Mouse (Mus musculus) c-Kit-negative CD71-positive TER-119-positive erythroid progenitor cells, embryonic 14.5 days (primary cell): Measurements from ENCODE around the gene Kcnf1.

Experiments used
- DNase-seq: peaks from one replicate; pipeline ENCODE4 v3.0.0-alpha.2; 2013; ENCODE audit warnings: low read depth, low spot score

Kcnf1 gene

DNA sequence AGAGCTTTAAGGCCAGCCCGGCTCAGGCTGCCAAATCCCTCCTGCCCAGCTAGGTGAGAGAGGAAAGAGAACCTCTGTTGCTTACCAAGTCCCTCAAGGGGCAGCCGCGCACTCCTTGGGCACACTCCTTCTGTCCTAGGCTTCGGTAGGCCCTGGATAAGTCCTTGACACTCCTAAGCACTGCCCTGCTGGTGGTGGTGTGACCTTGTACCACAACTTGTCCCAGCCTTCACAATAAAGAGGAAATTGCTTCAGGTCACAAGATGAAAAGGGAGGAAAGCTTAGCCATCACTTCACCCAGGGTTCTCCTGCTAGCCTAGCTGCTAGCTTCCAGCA, at the start of gene Kcnf1:
Kcnf1 (minus strand) TSS at position 132 of the 336 bp plus-strand sequence.
- DNase-seq: no peak

DNA sequence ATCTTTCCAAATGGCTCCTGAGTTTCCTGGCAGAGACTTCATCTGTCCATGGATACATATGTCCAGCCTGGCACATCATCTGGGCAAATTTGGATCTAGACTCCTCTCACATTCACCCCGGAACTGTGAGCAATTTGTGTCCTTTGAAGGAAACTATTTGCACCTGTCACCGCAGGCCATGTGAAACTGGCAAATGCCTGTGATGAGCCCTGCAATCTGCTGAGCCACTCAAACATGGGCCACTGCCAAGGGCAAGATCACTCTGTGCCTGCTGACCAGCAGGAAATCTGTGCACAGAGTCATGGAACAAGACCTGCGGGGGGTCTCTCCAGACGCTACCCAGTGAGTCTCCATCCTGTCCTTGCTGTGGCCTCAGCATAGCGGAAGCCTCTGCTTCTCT, 48.3 kb upstream of the Kcnf1 start:
- no peak for DNase-seq

DNA sequence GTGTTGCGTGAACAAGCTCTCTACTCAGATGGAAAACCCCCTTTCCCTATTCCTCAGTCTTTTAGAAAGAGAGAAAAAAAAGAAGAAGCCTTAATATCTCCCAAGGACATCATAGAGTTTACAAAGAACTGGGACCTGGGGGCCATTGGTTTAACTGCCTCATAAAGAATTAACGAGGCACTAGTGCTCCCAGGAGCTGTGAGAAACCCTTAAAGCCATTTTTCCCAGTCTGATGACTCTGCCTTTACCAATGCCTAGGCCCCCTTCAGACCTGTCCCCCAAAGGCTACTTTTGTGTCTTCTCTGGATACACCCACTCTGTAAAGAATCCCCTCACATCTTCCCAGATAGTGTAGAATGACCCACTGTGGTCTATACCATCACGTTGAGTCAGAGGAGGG, 46.4 kb upstream of the Kcnf1 start:
- no peak for DNase-seq

DNA sequence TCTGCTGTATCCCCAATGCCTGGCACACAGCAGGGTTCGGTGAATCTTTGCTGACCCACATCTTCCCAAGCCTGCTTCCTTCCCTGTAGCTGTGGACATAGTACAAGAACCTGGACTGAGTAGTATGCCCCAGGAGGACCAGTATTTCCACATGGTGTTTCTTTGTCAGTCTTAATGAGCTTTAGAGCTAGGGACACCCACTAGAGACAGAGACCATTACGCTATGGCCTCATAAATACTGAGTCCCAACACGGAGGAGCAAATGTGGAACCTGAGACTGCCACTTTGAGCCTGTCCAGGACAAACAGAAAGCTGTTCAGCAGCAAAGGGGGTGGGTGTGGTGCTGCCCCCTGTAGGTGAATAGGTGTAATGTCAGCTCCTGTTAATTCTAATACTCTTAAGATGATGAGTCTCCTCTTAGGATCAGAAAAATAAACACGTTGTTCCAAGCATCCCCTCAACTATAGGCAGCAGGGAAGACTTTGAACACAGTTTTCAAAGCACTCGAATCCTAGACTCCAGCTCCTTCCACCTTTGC, 45.3 kb upstream of the Kcnf1 start:
- DNase-seq: no peak

DNA sequence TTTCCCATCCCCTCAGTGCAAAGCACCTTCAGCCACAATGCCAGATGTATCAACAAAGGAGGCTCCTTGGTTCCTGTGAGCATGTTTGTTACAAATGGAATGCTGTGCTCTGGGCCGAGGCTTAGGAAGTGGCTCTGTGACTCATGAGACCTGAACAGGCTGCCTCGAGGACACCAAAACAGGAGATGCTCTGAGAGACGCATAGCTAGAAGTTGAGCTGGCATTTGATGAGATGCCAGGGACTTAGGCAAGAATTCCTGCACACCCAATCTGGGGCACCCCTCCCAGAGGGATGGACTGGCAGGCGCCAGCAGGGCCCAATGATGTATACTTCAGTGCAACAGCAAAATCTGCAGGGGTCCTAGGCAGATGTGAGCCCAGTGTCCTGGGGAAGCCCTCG, 43.9 kb upstream of the Kcnf1 start:
- DNase-seq: no peak

DNA sequence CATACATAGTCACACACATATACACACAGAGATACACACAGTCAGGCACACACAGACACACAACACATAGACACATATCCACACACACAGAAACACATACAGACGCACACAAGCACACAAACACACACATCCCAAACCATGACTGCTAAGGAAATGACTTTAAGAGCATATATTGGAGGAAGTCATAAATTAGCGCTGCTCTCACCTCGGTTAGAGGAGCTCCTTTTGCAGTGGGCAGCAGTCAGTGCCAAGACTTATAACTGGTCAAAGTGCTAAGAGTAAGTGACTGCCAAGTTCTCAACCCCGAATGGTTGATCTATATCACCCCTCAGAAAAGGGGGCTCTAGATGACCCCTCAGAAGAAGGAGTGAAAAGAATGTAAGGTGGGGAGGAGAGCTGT, 42.4 kb upstream of the Kcnf1 start:
- DNase-seq: no peak

DNA sequence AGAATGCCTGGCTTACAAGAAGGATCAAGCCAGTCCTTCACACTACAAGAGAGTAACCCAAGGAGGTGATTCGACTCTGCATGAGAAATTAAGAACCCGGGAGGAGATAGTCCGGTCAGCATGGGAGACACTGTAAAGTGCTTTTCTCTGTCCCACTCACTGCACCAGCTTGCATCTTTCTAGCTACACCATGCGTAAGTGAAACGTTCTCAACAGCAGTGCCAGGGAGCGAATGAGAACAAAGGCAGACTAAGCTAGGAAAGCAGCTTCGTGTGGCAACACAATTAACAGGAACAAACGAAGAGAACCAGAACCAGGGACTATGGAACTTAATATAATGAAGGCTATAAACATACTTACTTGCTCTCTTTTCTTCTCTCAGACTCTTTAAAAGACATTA, 41.7 kb upstream of the Kcnf1 start:
- no peak for DNase-seq

DNA sequence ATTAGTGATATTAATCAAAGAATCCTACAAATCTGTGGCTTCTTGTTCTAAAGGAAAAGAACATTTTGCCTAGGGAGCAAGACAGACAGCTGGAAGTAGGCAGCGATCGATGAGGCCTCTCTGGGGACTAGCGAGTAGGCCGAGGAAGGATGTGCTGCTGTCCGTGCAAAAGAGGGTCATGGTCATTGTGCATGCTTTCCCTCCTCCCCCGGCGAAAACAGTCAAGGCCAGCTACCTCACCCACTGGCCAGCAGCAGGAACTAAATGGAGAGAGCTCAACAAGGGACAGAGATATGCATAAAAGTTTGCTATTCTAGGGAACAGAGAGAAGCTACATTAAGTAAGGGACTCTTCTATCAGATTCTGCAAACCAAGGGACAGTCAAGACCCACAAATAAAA, 39.1 kb upstream of the Kcnf1 start:
- no peak for DNase-seq

DNA sequence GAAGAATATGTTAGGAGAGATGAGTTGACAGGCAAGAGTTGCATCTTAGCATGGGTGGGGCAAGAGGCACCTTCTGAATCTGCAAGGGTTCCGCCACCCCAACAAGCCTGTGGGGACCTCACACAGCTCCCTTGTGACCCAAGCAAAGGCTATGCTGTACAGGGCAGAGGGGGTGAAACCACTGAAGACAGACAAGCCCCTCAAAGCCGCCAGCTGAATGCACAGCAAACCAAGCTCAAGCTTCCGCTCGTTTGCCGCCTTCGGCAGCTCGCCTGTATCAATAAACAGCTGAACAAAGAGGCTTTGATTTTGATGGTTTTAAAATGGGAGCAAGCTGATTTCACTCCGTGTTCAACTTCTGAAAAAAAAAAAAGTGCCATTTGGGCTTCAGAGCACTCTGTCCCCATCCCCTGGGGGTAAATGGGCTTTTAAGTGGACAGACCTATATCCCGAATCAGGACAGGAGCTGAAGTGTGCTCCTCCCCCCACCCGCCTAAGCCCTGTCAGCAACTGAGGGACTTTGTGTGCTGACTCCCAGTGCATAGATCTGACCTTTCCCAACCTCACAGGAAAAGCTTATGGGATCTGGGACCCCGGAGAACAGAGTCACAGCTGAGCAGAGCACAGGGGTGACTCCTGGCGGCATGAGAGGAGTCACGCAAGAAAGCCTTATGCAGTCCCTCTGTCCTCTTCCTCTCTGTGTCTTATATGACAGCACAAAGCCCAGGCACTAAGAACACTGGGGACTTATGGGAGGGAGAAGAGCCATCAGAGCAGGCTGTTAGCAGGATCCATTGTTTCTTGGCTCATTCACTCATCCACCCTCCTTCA, 26.0 kb upstream of the Kcnf1 start:
- DNase-seq: no peak

DNA sequence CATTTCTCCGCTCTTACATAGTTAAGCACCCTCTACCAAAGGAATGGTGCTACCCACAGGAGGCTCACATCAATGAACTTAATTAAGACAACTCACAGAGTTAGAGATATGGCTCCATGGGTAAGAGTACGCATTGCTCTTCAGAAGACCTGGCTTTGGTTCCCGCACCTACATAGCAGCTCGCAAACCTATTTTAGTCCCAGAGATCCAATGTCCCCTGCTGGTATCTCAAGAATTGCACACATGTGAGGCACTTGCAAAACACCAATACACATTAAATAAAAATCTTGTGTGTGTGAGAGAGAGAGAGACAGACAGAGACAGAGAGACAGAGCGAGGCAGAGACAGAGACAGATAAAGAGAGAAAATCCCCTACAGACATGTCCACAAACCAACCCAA, 21.9 kb upstream of the Kcnf1 start:
- DNase-seq: no peak

DNA sequence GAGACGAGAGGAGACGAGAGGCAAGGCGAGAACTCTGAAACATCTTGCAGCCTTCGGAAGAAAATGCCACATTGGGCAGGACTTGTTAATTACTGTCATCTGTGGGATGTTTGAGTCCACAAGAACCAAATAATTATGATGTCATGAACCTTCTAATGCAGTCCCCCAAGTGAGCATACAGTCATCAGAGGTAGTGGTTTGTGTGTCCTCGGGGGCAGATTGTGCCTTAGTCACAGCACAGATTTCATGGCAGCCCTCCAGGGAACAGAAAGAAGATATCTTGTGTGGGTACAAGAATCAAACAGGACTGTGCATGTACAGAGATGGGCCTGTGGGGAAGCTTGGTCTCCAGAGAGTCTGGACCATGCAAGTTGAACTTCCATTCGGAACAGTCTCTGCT, 17.5 kb upstream of the Kcnf1 start:
- no peak for DNase-seq

DNA sequence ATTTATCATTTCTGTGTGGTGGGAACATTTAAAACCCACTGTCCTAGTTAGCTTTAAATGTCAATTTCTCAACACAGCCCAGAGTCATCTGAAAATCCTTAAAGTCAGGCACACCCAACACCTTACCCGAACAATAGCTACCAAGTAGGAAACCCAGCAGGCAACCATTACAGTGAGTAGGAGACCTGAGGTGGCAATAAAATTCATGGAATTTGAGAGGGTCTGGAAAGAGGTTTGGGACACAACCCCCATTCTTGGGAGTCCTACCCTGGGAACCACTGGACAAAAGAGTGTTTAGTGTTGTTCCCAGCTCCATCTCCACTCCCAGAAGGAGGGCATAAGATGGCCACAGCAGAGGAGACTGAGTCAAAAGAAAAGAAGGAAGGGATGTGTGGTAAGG, 16.6 kb upstream of the Kcnf1 start:
- DNase-seq: no peak

DNA sequence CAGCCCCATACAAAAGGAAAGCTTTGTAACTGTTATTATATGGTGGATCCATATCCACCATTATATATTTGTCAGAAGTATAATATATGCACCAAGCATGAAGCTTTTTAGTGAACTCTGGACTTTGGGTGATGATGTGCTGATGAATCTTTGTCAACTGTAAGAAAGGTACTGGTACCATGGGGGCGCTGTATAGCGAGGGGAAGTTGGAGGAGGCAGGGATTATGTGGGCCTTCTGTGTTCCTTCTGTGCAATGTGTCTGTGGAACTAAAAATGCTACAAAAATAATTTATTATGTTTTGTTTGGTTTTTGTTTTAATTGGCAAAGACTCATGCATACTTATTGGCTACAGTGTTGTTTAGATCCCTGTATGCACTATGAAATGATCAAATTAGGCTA, 16.2 kb upstream of the Kcnf1 start:
- no peak for DNase-seq

DNA sequence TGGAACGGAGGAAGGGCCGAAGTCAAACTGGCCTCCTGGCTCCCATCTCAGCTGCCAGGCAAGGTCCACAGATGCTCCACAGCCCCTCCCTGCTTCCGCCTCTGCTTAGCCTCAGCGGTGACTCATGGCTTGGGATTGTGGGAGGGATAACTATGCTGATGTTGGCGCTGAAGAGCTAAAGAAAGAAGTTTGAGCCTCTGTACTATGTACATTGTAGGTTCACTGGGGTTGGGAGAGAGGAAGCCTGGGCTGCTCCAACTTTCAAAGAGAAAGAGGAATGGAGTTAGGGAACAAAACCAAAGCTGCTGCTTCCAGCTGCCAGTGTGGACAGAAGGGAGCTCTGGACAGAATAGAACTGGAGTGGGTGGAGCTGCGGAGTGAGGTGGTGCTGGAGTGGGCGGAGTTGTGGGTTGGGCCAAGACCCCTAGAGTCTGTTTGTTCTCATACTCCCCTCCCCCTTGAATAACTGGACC, 7.7 kb upstream of the Kcnf1 start:
- DNase-seq: no peak

DNA sequence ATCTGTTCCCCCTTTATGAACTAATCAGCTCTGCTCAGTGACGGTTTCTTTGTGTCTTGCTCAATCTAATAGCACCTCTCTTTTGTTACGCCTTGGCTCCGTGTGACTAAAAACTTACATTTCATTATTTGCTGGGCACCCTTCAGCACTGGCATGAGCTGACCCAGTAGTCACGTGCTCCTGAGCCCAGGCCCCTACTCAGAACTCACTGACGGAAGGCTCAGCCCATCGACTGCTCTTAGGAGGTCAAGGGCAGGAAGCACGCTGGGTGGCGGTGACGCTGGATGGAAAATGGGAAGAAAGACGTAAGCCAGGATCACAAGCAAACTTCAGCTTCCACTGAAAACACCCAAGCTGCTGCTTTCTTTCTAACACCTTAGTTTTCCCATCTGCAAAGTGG, 7.1 kb upstream of the Kcnf1 start:
- no peak for DNase-seq

DNA sequence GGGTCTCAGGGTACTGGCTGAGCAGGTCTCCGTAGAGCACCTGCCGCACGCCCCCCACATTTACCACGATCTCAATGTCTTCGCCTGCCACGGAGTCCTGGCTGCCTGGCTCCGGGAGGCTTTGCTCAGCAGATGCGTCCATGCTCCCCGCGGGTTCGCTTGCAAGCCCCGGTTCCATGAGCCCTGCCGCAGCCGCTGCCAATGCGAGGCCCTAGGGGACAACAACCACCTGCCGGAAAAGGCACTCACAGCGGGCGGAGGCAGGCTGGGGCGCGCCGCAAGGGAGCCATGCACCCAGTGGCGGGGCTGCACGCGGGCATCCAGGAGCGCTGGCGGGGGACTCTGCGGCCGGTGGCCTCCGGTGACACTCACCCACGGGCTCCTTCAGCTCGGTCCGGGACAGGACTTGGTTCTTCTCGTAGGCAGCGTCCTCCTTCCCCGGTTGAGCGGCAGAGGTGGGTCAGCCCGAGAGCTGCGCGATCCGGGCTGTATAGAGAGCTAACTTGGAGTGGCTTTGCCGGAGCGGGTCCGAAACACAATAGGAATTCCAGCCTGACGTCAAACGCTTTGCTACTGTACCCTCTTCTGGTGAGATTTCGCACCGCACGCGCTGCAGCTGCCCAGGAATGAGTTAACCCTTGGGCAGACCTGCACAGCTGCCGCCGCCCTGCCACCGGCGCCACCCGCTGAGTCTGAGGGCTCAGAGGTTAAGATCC, 489 bp downstream of the Kcnf1 start:
- DNase-seq: no peak

DNA sequence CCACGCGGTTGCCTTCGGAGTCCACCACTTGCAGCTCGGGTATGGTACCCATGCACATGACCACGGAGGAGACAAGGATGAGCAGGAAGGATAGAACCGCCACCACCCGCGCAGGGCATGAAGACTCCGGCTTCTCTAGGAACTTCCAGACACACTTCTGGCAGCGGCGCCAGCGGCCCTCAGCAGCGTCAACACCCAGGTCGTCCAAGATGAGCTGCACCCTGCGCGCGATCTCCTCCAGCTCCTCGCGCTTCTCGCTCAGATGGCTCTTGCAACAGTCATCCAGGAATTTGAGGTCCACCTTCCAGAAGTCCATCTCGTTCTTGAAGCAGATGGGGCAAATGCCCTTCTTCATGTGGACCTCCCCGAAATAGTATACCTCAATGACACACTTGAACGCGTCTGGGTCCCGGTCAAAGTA, 1.1 kb downstream of the Kcnf1 start:
- no peak for DNase-seq

DNA sequence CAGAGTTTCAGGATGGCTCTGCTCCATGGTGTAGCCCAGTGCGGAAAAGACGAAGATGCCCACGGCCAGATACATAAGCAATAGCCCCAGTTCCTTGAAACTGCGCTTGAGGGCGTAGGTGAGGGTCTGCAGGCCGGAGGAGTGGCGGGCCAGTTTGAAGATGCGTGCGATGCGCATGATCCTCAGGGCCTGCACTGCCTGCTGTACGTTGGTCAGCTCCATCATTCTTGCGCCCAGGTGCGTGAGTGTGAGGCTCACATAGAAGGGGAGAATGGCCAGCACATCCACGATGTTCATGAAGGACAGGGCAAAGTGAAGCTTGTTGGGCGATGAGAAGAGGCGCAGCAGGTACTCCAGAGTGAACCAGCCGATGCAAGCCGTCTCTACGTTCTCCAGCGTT, 1.6 kb downstream of the Kcnf1 start:
- DNase-seq: no peak

DNA sequence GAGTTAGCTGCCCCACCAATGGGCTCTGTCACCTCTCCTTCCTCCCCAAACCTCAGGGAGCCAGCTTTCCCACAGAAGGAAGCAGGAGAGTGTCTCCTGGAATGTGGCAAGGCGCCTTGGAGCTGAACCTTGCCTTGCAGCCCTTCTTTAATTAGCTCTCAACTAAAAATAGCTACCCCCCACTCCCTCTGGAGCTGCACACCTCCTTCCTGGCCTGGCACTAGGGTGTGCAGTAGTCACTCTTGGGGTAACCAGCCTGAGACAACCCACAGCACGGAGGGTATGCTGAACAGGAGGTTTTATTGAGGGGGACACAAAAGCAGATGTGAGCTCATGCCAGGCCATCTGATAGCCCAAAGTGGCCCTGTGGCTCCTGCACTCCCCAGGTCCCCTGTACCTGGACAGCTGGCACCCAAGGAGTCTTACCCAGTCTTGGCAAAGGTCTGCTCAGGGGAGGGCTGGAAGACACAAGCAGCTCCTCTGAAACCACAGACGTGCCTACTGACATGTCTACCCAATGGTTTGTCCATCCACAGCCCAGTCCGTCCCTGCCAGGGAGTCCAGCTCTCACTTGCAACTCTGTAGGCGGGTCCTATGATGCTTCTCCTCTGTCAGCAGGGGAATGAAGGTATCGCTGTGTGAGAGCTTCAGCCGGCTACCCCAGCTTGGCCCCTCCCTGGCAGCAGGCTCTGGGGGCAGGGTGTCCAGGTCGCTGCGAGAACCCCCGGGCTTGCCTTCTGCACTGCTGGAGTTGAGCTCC, 2.4 kb downstream of the Kcnf1 start:
- DNase-seq: no peak

DNA sequence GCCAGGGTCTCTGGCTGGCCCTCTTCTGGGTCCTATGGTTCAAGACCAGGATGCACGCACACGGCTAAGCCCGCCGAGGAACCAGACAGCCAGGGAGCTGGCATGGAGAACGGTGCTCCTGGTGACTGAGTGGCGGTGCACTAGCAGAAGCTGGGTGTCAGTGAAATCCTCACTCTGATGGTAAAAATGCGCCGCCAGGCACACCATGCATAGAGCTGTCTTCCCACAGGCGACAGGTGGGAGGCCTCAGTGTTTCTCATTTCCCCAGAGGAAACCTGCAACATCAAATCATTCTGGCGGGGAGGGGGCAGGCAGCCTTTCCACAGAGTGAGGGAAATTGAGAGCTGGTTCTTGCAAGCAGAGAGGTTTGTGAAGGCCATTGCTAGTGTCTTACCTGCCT, 6.3 kb downstream of the Kcnf1 start:
- DNase-seq: no peak

DNA sequence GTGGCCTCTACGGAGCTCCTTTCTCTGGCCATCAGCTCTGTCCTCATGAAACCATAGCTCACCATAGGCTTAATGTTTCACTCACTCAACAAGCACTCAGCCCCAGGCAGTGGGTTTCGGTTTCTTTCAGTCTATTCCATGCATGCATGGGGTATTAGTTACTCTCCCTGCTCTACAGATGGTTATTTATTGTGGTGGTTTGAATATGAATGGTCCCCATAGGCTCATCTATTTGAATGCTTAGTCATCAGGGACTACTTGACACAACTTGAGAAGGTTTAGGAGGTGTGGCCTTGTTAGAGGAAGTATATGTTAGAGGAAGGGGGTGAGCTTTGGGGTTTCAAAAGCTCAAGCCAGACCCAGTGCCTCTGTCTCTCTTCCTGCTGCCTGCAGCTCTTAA, 10.6 kb downstream of the Kcnf1 start:
- DNase-seq: no peak

DNA sequence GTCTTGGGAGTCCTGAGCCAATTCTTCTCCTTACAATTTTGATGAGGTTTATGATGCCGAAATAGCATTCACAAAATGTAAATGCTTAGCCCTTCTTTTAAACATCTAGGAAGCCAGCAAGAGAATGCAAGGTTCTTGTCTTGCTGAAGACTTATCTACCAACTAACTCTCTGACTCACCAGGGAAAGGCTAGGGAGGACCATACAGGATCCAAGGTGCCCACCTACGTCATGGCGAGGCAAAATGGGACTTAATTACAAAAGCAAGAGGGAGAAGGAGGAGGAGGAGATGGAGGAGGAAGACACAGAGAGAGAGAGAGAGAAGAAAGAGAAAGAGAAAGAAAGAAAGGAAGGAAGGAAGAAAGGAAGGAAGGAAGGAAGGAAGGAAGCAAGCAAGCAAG, 12.7 kb downstream of the Kcnf1 start:
- no peak for DNase-seq
